Mouse (Mus musculus): ENCODE measurements around the gene Nat10.

Gene Nat10

DNA sequence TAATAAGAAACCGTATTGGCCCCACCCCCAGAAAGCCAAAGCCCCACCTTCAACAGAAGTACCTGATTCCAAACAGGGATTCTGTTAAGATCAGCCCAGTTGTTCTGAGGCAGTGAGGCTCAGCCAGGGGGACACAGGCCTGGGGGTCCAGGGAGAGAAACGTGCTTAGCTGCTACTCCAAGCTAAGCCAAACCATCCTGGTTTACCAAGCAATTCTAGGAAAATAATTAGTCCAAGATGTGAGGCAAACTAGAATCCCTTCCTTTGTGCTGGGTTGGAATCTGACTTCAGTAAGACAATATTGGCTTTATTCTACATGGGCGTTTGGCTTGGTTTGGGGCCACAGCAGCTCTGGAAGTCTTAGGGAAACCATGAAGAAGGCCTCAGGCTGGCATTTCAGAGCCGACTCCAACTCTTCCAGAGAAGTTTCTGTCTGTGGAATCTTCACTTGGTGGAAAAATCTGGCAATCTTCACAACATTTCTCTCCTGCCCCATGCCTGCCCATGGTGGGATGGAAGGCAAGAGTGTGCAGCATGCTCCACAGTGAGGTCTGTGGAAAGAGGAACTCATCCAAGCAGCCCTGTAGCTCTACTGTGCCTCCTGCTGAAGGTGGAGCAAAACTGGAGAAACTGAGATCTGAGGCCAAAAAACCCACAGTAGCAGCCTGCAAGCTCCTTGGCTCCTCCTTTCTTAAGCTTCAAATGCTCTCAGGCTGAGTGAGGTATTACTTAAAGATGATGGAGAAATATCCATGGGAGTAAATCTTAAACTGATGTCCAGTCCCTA lies 66.1 kb downstream of the Nat10 start:
- intact Hi-C loops (cut with DNase I) = no loop called here

DNA sequence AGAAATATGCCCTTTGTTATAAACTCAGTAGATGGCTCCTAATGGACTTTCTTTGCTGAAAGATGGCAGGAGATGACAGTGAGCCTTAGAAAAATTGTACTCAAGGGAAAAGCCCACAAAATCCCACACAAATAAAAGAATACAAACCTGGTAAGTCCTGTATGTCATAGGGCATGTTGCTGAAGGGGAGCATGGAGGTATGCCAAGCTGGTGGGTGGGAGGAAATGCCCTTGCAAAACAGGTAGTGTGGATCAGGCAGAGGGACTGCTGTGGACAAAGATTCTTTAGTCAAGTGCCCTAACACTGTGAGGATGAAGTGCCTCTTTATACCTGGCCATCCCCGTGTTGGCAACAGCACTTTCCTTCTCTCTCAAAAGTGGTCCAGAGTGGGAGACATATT lies 68.3 kb downstream of the Nat10 start:
- intact Hi-C loops (cut with DNase I) = no loop called here

DNA sequence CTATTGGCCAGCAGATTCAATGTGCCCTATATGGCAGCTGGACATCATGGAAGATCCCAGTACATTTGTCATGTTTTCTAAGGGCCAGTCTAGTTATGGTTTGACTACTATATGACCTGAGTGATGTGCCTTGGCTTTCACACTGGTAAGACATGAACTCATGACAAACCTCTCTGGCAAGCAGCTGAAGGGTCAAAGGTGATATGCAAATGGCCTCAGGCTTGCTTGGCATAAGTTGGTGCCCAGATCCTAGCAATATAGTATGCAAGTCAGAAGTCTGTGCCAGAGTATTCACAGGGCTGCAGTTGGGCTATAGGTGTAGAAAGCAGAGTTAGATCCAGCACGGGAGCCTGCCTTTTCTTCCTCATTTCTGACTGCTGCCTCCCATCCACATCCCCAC lies 69.8 kb downstream of the Nat10 start:
- intact Hi-C loops (cut with DNase I) = no loop called here

DNA sequence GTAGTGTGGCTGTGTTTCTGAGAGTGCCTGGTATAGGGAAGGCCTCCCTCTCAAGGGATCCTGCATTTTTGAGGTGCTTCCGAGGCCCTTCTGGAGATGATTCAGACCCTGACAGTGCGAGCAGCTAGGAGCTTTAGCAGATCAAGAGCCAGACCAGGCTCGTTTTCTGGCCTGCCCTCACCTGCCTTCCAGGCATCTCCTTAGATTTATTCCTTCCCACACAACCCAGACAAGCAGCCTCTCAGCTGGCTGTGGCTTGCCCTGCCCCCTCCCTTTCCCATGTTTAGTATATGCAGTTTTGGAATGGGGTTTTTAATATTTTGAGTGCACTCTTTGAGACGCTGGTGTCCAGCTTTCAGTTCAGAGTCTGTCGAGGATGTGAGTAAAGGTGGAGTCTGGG lies 70.2 kb downstream of the Nat10 start:
- intact Hi-C loops (cut with DNase I) = no loop called here

DNA sequence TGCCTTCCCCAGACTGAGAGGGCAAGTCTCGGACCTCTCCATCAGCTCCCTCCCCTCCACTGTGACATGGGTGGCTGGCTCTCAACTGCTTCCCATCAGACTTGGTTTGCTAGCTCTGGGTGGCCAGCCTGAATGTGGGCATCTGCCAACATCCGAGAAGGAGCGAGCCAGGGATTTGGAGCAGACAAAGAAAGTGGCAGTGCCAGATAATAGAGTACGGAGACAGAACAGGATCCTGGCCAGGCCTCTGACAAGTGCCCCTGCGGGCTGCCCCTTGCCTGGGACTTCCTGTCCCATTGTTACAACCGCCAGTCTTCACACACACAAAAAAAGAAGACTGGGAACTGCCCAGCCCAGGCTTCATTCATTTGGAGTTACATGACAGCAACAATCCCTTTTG lies 70.6 kb downstream of the Nat10 start:
- intact Hi-C loops (cut with DNase I) = no loop called here

DNA sequence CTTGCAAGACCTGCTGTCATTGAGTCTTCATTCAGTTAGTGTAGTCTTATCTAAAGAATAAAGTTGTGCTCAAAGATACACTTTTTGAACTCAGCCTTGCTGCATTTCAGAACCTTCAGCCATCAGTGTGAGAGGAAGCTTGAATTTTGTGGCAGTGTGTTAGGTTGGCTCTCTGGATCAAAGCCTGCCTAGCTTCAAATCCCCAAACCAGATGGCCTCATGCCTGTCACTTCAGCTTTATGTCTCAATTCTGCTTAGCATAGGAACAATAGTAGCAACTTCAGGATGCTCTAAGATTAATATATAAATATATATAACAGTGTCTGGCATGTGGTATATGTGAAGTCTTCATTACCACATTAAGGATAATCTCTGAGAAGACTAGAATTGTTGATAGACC lies 73.2 kb downstream of the Nat10 start:
- intact Hi-C loops (cut with DNase I) = no loop called here

DNA sequence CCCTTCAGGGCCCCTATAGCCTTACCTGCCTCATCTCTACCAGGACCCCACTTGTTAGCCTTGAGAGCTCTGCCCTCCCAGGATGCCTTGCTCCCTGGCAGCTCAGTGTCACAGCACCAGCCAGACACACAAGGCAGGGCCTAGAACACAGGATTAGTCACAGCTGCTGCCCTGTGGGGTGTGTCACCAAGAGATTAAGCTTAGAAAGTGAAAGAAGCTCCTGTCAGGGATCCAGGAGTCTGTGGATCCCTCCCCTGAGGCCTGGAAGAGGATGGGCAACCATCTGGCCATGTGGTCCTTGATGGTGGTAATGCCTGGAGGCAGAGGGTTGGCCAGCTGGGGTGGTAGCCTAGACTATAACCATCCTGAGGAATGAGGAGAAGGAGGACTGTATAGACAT lies 73.9 kb downstream of the Nat10 start:
- intact Hi-C loops (cut with DNase I) = no loop called here

DNA sequence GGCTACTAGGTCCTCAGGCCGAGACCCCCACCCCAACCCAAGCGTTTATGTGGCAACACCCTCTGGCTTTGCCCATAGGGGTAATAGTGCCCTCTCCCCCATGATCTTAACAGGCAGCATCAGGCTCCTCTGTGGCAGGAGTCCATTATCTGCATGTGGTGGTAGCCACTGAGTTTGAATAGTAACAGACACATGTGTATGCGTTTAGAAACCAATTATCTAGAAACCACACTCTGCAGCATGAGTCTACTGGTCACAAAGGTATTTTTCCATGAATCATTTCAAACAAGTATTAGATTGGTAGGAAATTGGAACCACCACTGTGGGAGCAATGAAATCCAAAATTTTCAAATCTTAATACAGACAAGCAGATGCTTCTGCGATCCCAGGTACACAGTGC lies 75.5 kb downstream of the Nat10 start:
- intact Hi-C loops (cut with DNase I) = no loop called here

DNA sequence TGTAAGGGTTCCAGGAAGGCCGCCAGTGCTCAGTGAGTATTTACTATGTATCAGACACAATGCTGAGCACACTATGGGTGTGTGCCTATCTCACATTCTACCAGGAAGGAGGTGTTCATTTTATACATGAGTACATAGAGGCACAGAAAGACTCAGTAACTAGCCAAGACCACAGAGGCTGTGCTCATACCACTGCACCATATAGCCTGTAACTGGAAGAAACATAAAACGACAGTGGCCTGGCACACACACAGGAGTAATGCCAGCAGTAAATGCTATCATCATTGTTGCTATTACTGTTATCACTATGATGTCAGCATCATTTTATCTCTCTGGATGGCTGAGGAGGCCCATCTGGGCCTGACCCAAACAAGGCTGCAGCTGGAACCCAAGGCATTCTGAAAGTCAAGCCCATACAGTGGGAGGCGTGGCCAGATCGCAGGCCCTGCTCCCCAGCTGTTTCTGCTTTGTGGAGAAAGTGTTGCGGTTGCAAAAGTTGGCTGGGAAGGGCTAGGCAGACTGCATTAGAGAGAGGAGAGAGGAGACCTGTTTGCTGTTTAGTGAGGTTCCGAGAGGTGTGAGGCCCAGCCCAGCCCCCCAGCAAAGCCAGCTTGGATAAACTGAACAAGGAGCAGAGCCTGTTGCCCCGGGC lies 76.0 kb downstream of the Nat10 start:
- intact Hi-C loops (cut with DNase I) = no loop called here

DNA sequence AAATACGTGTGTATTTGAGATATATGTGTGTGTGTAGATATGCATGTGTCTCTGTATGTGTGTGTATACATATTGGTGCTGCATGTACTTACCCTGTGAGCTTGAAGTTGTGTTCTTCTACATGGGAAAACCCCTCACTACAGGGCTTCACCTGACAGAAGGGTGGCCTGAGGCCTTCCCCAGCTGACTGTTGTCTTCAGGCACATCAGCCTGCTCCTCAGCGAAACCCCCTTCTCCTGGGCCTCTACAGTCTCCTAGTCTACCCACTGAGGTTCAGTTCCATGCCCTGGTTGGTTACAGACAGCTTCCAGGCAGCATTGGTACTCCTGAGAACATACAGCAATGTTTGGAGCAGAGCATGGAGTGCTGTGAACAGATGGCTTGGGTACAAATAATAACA lies 76.6 kb downstream of the Nat10 start:
- intact Hi-C loops (cut with DNase I) = no loop called here

DNA sequence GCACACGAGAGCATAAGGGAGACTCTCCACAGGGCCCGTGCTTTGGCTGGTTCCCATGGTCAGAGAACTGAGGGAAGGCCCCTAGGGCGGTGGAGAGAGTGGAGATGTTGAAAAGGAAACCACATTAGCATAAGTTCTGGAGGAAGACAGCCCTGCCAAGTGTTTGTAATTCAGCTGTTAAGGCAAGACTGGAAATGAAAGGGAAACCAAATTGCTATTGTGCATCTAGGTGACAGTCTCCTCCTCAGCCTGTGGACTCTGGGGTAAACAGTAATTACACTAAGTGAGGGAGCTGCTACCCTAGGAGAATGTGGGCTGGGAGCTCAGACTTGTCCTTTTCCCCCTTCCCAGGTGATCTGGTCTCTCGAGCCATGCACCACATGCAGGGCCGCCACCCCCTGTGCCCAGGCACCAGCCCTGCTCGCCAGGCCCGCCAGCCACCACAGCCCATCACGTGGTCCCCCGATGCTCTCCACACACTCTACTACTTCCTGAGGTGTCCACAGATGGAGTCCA lies 78.1 kb downstream of the Nat10 start:
- intact Hi-C loops (cut with DNase I) = no loop called here

DNA sequence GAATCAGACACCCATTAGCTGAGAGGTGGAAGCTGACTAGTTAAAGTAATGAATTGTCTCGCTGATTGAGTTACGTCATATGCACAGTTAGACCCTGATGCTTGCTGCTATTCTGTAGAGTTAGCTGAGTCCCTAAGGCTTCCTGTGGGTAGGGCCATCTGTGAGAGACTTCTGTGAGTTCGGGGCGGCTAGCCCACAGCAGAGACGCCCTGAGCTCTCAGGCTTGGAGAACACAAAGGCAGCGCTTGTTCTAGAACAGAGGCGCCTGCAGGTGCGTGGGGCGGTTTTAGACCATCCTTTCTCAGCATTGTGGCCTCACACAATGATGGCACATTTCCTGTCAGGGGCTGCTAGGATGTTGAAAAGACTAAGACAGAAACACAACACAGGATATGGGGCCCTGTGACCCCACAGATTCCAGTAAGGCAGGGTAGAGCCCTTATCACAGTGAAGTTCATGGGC lies 78.8 kb downstream of the Nat10 start:
- intact Hi-C loops (cut with DNase I) = no loop called here

DNA sequence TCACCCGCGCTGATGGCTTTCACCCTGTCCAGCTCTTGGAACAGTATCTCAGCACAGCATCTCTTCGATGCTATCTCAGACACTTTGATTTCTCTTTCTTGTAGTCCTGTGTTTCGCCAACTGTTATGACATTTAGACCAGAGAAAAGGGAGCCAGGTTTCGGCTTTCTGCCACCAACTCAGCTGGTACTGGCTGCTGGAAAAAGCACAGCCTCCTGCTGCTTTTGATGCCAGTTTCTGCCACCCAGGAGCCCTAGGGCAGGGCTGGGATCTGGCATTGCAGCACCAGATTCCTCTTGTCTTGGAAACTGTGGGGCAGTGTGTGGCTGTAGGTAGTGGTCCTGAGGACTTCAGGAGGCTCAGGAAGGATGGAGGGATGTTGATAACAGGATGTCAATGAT lies 79.9 kb downstream of the Nat10 start:
- intact Hi-C loops (cut with DNase I) = no loop called here

DNA sequence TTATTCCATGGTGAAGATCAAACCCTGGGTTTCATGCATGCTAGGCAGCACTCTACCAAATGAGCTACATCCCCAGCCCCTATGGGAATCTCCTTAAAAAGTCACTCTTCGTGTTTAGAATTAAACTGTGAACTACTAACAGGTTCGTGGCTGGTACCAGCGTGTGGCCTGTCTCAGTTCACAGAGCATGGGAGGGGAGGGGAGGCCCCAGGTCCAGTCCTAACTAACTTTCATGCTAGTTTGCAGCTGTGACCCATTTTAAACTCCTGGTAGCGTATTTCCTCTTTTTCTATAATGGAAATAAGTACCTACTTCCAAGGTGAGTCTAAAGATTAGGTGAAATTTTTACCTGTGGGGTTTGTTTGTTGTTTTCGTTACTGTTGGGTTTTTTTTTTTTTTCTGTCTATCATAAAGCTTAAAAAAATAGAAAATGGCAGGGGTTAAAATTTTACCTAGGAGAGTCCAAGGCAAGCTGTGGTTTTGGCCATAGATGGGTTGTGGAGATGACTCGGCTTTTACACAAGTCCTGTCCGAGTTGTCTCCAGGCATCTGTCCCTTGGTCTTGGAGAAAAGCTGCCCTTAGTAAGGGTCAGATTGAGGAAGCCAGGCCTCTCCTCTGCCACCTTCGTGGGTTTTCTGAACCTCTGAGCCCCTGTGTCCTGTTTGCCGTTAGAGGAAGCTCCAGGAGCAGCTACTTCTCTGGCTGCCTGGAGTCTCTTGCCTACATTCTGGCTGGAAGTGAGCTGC lies 80.5 kb downstream of the Nat10 start:
- intact Hi-C loops (cut with DNase I) = no loop called here

DNA sequence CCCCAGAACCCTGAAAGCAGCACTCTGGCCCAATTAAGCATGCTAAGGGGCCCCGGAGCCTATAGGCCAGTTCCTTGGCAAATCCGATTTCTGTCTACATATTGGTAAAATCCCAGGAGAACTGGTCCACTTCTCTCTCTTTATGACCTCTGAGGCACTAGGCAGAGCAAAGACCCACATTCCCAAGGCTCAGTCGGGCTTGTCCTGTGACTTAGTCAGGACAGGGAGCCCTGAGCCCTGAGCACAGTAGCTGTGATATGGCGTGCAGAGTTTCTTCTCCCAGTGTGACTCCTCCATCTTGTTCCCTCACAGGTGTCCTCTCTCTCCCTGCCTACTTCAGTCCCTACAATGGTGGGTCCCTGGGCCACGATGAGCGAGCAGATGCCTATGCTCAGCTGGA lies 82.6 kb downstream of the Nat10 start:
- intact Hi-C loops (cut with DNase I) = no loop called here

DNA sequence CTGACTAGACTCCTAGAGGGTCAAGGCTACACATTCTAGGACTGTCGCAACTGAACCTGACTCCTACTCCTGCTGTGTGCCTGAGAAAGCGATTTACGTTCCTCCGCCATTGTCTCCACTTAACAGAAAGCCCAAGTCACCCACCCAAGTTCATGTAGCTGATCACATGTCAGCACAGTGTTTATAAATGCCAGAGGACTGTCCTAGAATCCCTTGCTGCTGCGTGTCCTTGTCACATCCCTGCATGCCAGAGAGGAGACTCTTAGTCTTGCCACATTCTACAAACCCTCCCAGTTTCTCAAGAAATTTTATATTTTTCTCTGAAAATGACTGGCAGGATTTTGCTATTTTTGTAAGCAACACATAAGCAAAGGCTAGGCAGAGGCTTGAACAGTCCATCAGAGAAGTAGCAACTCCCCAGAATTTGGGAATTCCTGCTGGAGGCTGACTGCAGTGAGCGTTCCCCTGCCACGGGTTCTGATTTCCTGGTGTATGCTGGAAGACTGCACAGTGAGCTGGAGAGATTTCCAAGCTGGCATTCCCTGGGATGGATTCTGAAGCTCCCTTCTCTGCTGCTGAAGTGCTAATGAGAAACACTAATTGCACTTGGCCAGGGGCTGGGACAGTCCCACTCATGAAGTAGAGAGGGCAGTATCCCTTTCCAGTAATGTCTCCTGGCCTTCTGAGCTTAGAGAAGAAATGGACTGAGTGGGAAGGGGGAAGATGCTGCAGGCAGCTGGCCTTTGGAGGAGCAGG lies 83.3 kb downstream of the Nat10 start:
- intact Hi-C loops (cut with DNase I) = no loop called here

DNA sequence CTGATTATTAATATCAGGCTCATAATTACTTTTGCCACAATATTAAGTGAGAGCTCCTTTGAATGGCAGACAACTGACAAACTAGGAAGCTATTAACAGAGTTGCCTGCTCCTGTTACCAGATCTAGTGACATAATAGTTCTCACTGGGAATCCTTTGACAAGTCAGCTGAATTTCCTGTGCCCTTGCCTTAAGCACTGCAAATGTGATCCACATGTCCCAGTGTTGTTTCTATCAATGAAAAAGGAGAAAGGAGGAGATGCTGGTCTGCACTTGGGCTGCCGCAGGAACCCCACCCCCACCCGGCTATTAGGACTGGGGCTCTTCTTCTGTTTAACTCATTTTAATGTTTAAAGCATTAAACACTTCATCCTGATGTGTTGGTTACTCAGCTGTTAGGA lies 84.3 kb downstream of the Nat10 start:
- intact Hi-C loops (cut with DNase I) = no loop called here

DNA sequence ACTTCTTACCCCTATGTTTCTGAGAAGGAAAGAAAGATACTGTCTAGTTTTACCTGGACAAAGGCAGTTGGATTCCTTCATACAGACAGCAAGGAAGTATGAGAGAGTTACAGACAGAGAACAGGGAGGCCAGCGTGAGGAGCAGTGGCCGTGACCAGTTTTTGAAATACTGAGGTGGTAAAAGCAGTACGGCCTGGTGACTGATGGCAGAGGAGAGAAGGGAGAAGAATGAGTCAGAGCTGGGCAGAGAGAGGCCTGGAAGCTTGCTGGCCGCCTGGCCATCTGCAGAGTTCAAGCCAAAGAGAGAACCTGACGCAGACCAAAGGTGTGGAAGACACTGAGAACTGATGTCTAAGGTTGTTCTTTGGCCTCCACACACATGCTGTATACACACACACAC lies 85.7 kb downstream of the Nat10 start:
- intact Hi-C loops (cut with DNase I) = no loop called here

DNA sequence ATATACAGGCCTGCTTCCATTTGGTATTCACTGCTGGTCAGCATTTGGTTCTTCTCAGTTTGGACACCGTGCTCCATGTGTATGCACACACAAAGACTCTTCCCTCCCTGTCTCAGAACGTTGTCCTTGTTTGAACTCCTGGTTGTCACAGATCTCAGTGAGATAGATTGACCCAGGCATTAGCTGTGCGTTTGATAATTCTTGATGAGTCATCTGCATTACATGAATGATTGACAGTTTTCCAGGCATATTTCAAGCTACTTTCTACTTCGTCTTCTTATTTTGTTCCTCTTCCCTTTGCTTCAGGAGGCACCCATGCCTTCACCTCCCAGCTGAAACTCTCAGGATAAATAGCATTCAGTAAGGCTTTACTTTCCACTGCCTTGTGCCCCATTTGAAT lies 87.5 kb downstream of the Nat10 start:
- intact Hi-C loops (cut with DNase I) = no loop called here

DNA sequence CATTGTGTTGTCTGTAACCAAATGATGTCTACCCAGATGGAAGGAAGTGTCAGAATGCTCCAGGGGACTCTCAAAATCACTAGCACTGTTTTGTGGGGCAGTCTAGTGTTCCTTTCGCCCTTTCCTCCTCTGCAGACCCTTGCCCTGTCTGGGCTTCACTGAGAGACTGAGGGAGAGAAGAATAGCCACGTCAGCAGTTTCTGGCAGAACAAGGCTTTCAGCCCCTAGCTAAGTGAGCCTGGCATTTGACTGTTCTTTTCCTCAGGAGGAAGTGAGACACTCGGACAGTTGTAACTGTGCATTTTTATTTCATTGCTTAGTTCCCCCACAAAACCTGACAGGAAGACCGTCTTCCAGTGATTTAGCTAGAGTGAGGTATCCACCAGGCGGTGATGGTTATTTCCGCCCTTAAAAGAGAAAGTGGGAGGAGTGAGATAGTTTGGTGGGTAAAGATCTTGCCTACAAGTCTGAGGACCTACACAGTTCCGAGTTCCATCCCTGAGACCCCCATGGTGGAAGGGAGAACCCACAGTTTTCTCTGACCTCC lies 88.4 kb downstream of the Nat10 start:
- intact Hi-C loops (cut with DNase I) = no loop called here
